Mouse (Mus musculus) adrenal gland, postnatal 14 days (tissue): ENCODE data around the gene Zfp160. TPM values are rescaled to one million over a fixed set of nuclear protein-coding genes. Genes with fewer than 3 reads are reported as not detected.
A peak's percentile ranks its signal among the peaks of the same experiment; 100 is the strongest.
"Not testable (repeated sequence)": the region's sequence is repeated elsewhere in the genome, so short reads cannot be mapped to it uniquely, and the experiment has no call there.

Source experiments
- DNase-seq: peaks from one replicate; pipeline ENCODE4 v3.0.0; 2021; ENCODE audit warnings: mixed read lengths
- long read RNA-seq, 2 experiments: library from polyadenylated mRNA; stranded (forward); transcript quantifications; one replicate each; pipeline ENCODE4 v2.0.0; 2021
- total RNA-seq: library from RNA; stranded (reverse); gene quantifications from 2 replicates; pipeline ENCODE4 v1.2.3, GENCODE M21; 2021

Gene Zfp160
- total RNA-seq = 18.5 and 23.8 TPM in 2 replicates
- long read RNA-seq, experiment 1, partial matches to known transcripts = 0 of 4 reads
- long read RNA-seq, experiment 1, other reads (novel, unspliced or antisense) = 2 of 4 reads
- long read RNA-seq, experiment 2, partial matches to known transcripts = 0 of 9 reads
- long read RNA-seq, experiment 2, other reads (novel, unspliced or antisense) = 2 of 9 reads

- DNase-seq = peak; percentile 93
These were observed at the start of gene Zfp160 for GRCm38 (mm10) chr17:21008382-21009331. TSS of gene Zfp160 (plus strand) at chr17:21008903.

GRCm38 (mm10) chr17:20960386-20960785, 48.3 kb upstream of the Zfp160 start:
- no peak for DNase-seq

- no peak for DNase-seq
These were observed 43.3 kb upstream of the Zfp160 start for GRCm38 (mm10) chr17:20965421-20965820.

- no peak for DNase-seq
These were observed 42.0 kb upstream of the Zfp160 start for GRCm38 (mm10) chr17:20966681-20967080.

GRCm38 (mm10) chr17:20993716-20994115, 15.0 kb upstream of the Zfp160 start:
- DNase-seq = no peak

- DNase-seq = no peak
These were observed 12.3 kb upstream of the Zfp160 start, which contains the start of gene Vmn1r233 for GRCm38 (mm10) chr17:20996364-20996763. TSS of gene Vmn1r233 (minus strand) at chr17:20996464.

- peak; percentile 26 for DNase-seq
These were observed 1.0 kb downstream of the Zfp160 start for GRCm38 (mm10) chr17:21009726-21010125.

- no peak for DNase-seq
These were observed 9.8 kb downstream of the Zfp160 start for GRCm38 (mm10) chr17:21018410-21019080.

- DNase-seq = not testable (repeated sequence)
These were observed 39.3 kb downstream of the Zfp160 start for GRCm38 (mm10) chr17:21048020-21048419.

- DNase-seq = no peak
These were observed 42.2 kb downstream of the Zfp160 start for GRCm38 (mm10) chr17:21050901-21051300.

- not testable (repeated sequence) for DNase-seq
These were observed 42.6 kb downstream of the Zfp160 start for GRCm38 (mm10) chr17:21051341-21051740.

GRCm38 (mm10) chr17:21051919-21052318, 43.2 kb downstream of the Zfp160 start:
- not testable (repeated sequence) for DNase-seq

- DNase-seq = no peak
These were observed 44.6 kb downstream of the Zfp160 start for GRCm38 (mm10) chr17:21053267-21053666.

- not testable (repeated sequence) for DNase-seq
These were observed 46.4 kb downstream of the Zfp160 start for GRCm38 (mm10) chr17:21055111-21055510.

- DNase-seq = no peak
These were observed 56.8 kb downstream of the Zfp160 start for GRCm38 (mm10) chr17:21065501-21065900.

- no peak for DNase-seq
These were observed 58.3 kb downstream of the Zfp160 start for GRCm38 (mm10) chr17:21067036-21067435.

GRCm38 (mm10) chr17:21069443-21069842, 60.7 kb downstream of the Zfp160 start:
- DNase-seq = not testable (repeated sequence)

- not testable (repeated sequence) for DNase-seq
These were observed 62.3 kb downstream of the Zfp160 start for GRCm38 (mm10) chr17:21070971-21071370.
